Mouse (Mus musculus) brain, embryonic 14.5 days (tissue): ENCODE data around the gene Lman1l.

Experiments
- CTCF ChIP-seq: fragments of 200-500 bp; IDR thresholded peaks from 2 replicates; pipeline ENCODE4 v1.5.1; 2012; ENCODE audit warnings: inconsistent platforms, mild to moderate bottlenecking, moderate library complexity, borderline replicate concordance; ENCODE audit not compliant: insufficient read depth, insufficient read length; ENCODE audit errors: extremely low read depth
- POLR2A ChIP-seq: fragments of 200-500 bp; IDR thresholded peaks from 2 replicates; pipeline ENCODE4 v1.6.1; 2012; ENCODE audit warnings: mild to moderate bottlenecking, inconsistent platforms, borderline replicate concordance; ENCODE audit not compliant: poor library complexity, insufficient read depth, insufficient read length, severe bottlenecking; ENCODE audit errors: extremely low read depth

DNA sequence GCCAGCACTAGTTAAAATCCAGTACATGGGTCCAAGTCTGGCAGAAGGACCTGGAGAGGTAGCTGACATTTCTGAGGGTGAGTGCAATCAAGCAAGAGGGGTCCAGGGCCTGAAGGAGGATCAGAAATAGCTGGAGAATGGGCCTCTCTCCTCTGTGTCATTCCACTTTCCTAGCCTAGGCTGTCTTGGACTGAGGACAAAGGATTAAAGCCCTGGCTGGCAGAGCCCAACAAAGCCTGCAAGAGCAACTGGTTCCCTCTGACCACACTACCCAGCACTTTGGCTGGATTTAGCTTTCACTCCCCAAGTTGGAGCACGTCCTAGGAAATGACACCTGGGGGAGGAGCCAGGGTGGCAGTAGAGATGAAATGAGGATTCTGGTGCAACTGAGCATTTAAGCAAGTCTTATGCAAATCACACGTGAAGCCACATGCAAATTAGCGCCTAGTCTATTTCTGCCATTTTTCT is 10.2 kb downstream of the Lman1l start:
- no peak for TF ChIP-seq POLR2A
- TF ChIP-seq CTCF = no peak
